Mouse (Mus musculus) stomach, embryonic 14.5 days (tissue): ENCODE results near the gene Kcnip4. TPM values are rescaled to one million over a fixed set of nuclear protein-coding genes. Genes with fewer than 3 reads are reported as not detected.

ENCODE experiments used
- ATAC-seq: fragments of 200-750 bp; cut with Nextera tagmentation; 2 replicates; pipeline ENCODE4 v1.8.0; 2017; ENCODE audit warnings: low read depth, moderate TSS enrichment; ENCODE audit not compliant: insufficient number of reproducible peaks, insufficient read depth, low FRiP score
- H3K27ac ChIP-seq: fragments of 300-500 bp; sonication (generic); 2 replicates; pipeline ENCODE4 v1.5.1; 2014; ENCODE audit warnings: mild to moderate bottlenecking, low read length, moderate library complexity, mixed read lengths
- H3K27me3 ChIP-seq: fragments of 300-500 bp; sonication (generic); 2 replicates; pipeline ENCODE4 v1.6.1; 2014; ENCODE audit warnings: low read length, control low read depth, mixed read lengths; ENCODE audit not compliant: control insufficient read depth, insufficient read depth
- H3K36me3 ChIP-seq: fragments of 300-500 bp; sonication (generic); 2 replicates; pipeline ENCODE4 v1.6.1; 2014; ENCODE audit warnings: mild to moderate bottlenecking, control low read depth, low read length, moderate library complexity, mixed read lengths; ENCODE audit not compliant: control insufficient read depth, insufficient read depth
- H3K4me1 ChIP-seq: fragments of 300-500 bp; sonication (generic); 2 replicates; pipeline ENCODE4 v1.6.1; 2014; ENCODE audit warnings: low read length, control low read depth, mixed read lengths; ENCODE audit not compliant: control insufficient read depth, insufficient read depth
- H3K4me2 ChIP-seq: fragments of 300-500 bp; sonication (generic); replicated peaks from 2 replicates; pipeline ENCODE4 v1.6.1; 2014; ENCODE audit warnings: low read depth, low read length, control low read depth
- H3K4me3 ChIP-seq: fragments of 300-500 bp; sonication (generic); 2 replicates; pipeline ENCODE4 v1.5.1; 2014; ENCODE audit warnings: low read depth, low read length, control low read depth
- H3K9ac ChIP-seq: fragments of 300-500 bp; sonication (generic); replicated peaks from 2 replicates; pipeline ENCODE4 v1.6.1; 2014; ENCODE audit warnings: low read depth, mild to moderate bottlenecking, control low read depth, low read length, moderate library complexity, mixed read lengths
- H3K9me3 ChIP-seq: fragments of 300-500 bp; sonication (generic); 2 replicates; pipeline ENCODE4 v1.6.1; 2016; ENCODE audit warnings: low read depth, low read length, control low read depth; ENCODE audit not compliant: control insufficient read depth
- WGBS: fragments of 180-500 bp; shearing (Covaris S2); extraction: QIAGEN DNeasy Blood & Tissue Kit; methylation state at CpG from one replicate; pipeline ENCODE4 v1.1.7; 2014; 5-methylcytosine and 5-hydroxymethylcytosine counted together
- polyA plus RNA-seq: library from polyadenylated mRNA; unstranded; fragments of >200 nt; fragmentation: Nextera tagmentation; extraction: Ambion mirVana; gene quantifications from 2 replicates; pipeline ENCODE4 v1.2.1, GENCODE M21; 2014

Gene Kcnip4
- polyA plus RNA-seq, 1 experiment from 2014 or later = 6.1 TPM

GRCm38 (mm10) chr5:48599481-48600040 is 925.1 kb downstream of the Kcnip4 start:
- no peak for ATAC-seq
- 0 out of 2 replicates have a peak overlapping the region, but pooled peaks have one; percentile 5 for H3K4me3 ChIP-seq
- WGBS = 3% methylated on average over 12 of the region's 12 CpGs
- no peaks in the 10 kb centered on the region for H3K27me3 ChIP-seq
- H3K27ac ChIP-seq = no peak overlapping the region
- no peaks in the 10 kb centered on the region for H3K9me3 ChIP-seq
- H3K4me2 ChIP-seq = peak overlapping the region; percentile 21; the same call in 1 of the 2 replicates
- no peaks in the 10 kb centered on the region for H3K36me3 ChIP-seq
- H3K9ac ChIP-seq = no peak overlapping the region
- H3K4me1 ChIP-seq = no peaks in the 10 kb centered on the region

GRCm38 (mm10) chr5:48588014-48588413 is 936.7 kb downstream of the Kcnip4 start:
- no peaks in the 10 kb centered on the region for H3K36me3 ChIP-seq
- no peak overlapping the region for H3K9ac ChIP-seq
- no peaks in the 10 kb centered on the region for H3K9me3 ChIP-seq
- H3K27ac ChIP-seq = no peak overlapping the region
- no peak overlapping the region for H3K4me2 ChIP-seq
- no peaks in the 10 kb centered on the region for H3K27me3 ChIP-seq
- H3K4me3 ChIP-seq = no peak overlapping the region
- ATAC-seq = no peak
- no peaks in the 10 kb centered on the region for H3K4me1 ChIP-seq

- Histone ChIP-seq H3K4me1 (no peaks in the 10 kb centered on the region), H3K9me3 (no peaks in the 10 kb centered on the region), H3K27ac (no peak overlapping the region), H3K4me2 (no peak overlapping the region), H3K9ac (no peak overlapping the region), H3K36me3 (no peaks in the 10 kb centered on the region), H3K27me3 (no peaks in the 10 kb centered on the region), H3K4me3 (no peak overlapping the region)
- 12% methylated on average over 1 of the region's 1 CpGs for WGBS
- ATAC-seq = peak; percentile 61; the same call in 1 of the 2 replicates
Measured at GRCm38 (mm10) chr5:48583431-48583830, 941.3 kb downstream of the Kcnip4 start.

GRCm38 (mm10) chr5:48563996-48564587 is 960.6 kb downstream of the Kcnip4 start:
- WGBS = 72% methylated on average over 3 of the region's 3 CpGs
- ATAC-seq = no peak
- H3K4me3 ChIP-seq = no peak overlapping the region
- H3K4me1 ChIP-seq = no peaks in the 10 kb centered on the region
- H3K4me2 ChIP-seq = no peak overlapping the region
- H3K27ac ChIP-seq = no peak overlapping the region
- no peak overlapping the region for H3K9ac ChIP-seq
- no peaks in the 10 kb centered on the region for H3K9me3 ChIP-seq
- no peaks in the 10 kb centered on the region for H3K36me3 ChIP-seq
- no peaks in the 10 kb centered on the region for H3K27me3 ChIP-seq

GRCm38 (mm10) chr5:48551753-48552152 is 973.0 kb downstream of the Kcnip4 start:
- 77% methylated on average over 4 of the region's 4 CpGs for WGBS
- Histone ChIP-seq H3K36me3 (no peaks in the 10 kb centered on the region), H3K4me3 (no peak overlapping the region), H3K9ac (no peak overlapping the region), H3K4me2 (no peak overlapping the region), H3K9me3 (no peaks in the 10 kb centered on the region), H3K4me1 (no peaks in the 10 kb centered on the region), H3K27ac (no peak overlapping the region), H3K27me3 (no peaks in the 10 kb centered on the region)
- ATAC-seq = no peak

GRCm38 (mm10) chr5:48545825-48546224 is 978.9 kb downstream of the Kcnip4 start:
- no peak overlapping the region for H3K4me3 ChIP-seq
- no peak for ATAC-seq
- H3K27me3 ChIP-seq = no peaks in the 10 kb centered on the region
- H3K9ac ChIP-seq = no peak overlapping the region
- H3K27ac ChIP-seq = no peak overlapping the region
- no peaks in the 10 kb centered on the region for H3K9me3 ChIP-seq
- H3K36me3 ChIP-seq = no peaks in the 10 kb centered on the region
- no peaks in the 10 kb centered on the region for H3K4me1 ChIP-seq
- no peak overlapping the region for H3K4me2 ChIP-seq
- WGBS = 74% methylated on average over 3 of the region's 3 CpGs

- no peak overlapping the region for H3K4me3 ChIP-seq
- no peak for ATAC-seq
- H3K4me2 ChIP-seq = no peak overlapping the region
- H3K9ac ChIP-seq = no peak overlapping the region
- no peak overlapping the region for H3K27ac ChIP-seq
- H3K4me1 ChIP-seq = no peaks in the 10 kb centered on the region
- no peaks in the 10 kb centered on the region for H3K9me3 ChIP-seq
- no peaks in the 10 kb centered on the region for H3K27me3 ChIP-seq
- 47% methylated on average over 5 of the region's 5 CpGs for WGBS
- H3K36me3 ChIP-seq = no peaks in the 10 kb centered on the region
Measured at GRCm38 (mm10) chr5:48544784-48545734, 979.6 kb downstream of the Kcnip4 start.

- Histone ChIP-seq H3K36me3 (no peaks in the 10 kb centered on the region), H3K4me2 (no peak overlapping the region), H3K4me1 (no peaks in the 10 kb centered on the region), H3K27me3 (no peaks in the 10 kb centered on the region), H3K4me3 (no peak overlapping the region), H3K9me3 (no peaks in the 10 kb centered on the region), H3K9ac (no peak overlapping the region), H3K27ac (no peak overlapping the region)
- 83% methylated on average over 4 of the region's 4 CpGs for WGBS
- no peak for ATAC-seq
Measured at GRCm38 (mm10) chr5:48518035-48518434, 1006.7 kb downstream of the Kcnip4 start.
